ENCODE assay signal across 8 mouse cellular contexts in the genomic region with DNA sequence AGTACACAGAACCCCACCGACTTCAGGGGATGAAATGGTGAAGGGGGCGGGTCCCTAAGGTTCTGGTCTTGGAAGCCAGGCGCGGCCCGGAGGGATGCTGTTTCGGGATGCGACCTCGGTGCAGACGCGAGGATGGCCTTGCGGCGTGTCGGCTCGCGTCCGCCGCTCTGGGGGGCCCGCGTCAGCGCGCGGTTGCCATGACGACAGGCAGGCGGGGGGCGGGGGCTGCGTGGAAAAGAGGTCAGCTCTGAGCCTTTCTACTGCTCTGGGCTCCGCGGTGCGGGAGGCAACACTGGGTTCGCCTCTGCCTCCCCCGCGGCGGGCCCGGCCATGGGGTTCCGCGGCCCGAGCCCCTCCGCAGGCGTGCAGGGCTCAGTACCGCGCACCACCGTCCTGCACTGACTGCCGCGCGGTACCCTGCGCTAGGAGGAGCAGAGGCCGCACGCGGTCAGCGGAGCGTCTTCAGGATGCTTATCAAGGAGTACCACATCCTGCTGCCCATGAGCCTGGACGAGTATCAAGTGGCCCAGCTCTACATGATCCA. TPM values are rescaled to one million over a fixed set of nuclear protein-coding genes. Genes with fewer than 3 reads are reported as not detected.
DNase-seq lines count a peak whose midpoint lies in the region; ATAC-seq lines count a peak whose summit lies in the region.

No protein-coding gene starts in this region.

- H3K4me2 ChIP-seq in embryonic facial prominence, embryonic 13.5 days, result peak overlapping the region; percentile 93
- H3K4me2 ChIP-seq in hindbrain, embryonic 11.5 days (replicated peaks; ENCODE audit: low read depth, low read length), result peak overlapping the region; percentile 89
- peak overlapping the region; percentile 95 for H3K4me2 ChIP-seq in limb, embryonic 11.5 days (ENCODE audit: low read depth, severe bottlenecking)

- H3K27me3 ChIP-seq in embryonic facial prominence, embryonic 13.5 days, result peaks cover 44% of the 10 kb centered on the region
- peaks cover 23% of the 10 kb centered on the region for H3K27me3 ChIP-seq in hindbrain, embryonic 11.5 days (ENCODE audit: control insufficient read depth, insufficient read depth, low read length)
- H3K27me3 ChIP-seq in limb, embryonic 11.5 days (ENCODE audit: control insufficient read depth, insufficient read depth, low read length), result peaks cover 22% of the 10 kb centered on the region

- no peaks in the 10 kb centered on the region for H3K9me3 ChIP-seq in embryonic facial prominence, embryonic 13.5 days
- no peaks in the 10 kb centered on the region for H3K9me3 ChIP-seq in hindbrain, embryonic 11.5 days (ENCODE audit: control insufficient read depth, low read length)
- H3K9me3 ChIP-seq in limb, embryonic 11.5 days (ENCODE audit: control insufficient read depth, low read length), result no peaks in the 10 kb centered on the region

- no peaks in the 10 kb centered on the region for H3K36me3 ChIP-seq in embryonic facial prominence, embryonic 13.5 days
- H3K36me3 ChIP-seq in hindbrain, embryonic 11.5 days (ENCODE audit: control insufficient read depth, insufficient read depth, low read length), result no peaks in the 10 kb centered on the region
- H3K36me3 ChIP-seq in limb, embryonic 11.5 days (ENCODE audit: control insufficient read depth, insufficient read depth, low read length), result no peaks in the 10 kb centered on the region

- under 1% methylated on average over 52 of the region's 52 CpGs for WGBS in embryonic facial prominence, embryonic 13.5 days
- under 1% methylated on average over 52 of the region's 52 CpGs for WGBS in hindbrain, embryonic 11.5 days
- under 1% methylated on average over 52 of the region's 52 CpGs for WGBS in limb, embryonic 11.5 days

- H3K4me3 ChIP-seq in embryonic facial prominence, embryonic 13.5 days, result peak overlapping the region; percentile 51
- peak overlapping the region; percentile 46 for H3K4me3 ChIP-seq in hindbrain, embryonic 11.5 days (ENCODE audit: low read depth, low read length)
- peak overlapping the region; percentile 43 for H3K4me3 ChIP-seq in limb, embryonic 11.5 days (ENCODE audit: low read depth, low read length)

- H3K4me1 ChIP-seq in embryonic facial prominence, embryonic 13.5 days, result peaks cover 50% of the 10 kb centered on the region
- H3K4me1 ChIP-seq in hindbrain, embryonic 11.5 days (replicated peaks; ENCODE audit: control insufficient read depth, insufficient read depth, low read length), result peaks cover 14% of the 10 kb centered on the region
- peaks cover 28% of the 10 kb centered on the region for H3K4me1 ChIP-seq in limb, embryonic 11.5 days (ENCODE audit: control insufficient read depth, insufficient read depth, low read length)

- H3K27ac ChIP-seq in embryonic facial prominence, embryonic 13.5 days, result no peak overlapping the region
- H3K27ac ChIP-seq in hindbrain, embryonic 11.5 days (ENCODE audit: low read depth, low read length), result no peak overlapping the region
- H3K27ac ChIP-seq in limb, embryonic 11.5 days (replicated peaks; ENCODE audit: low read depth, low read length), result no peak overlapping the region

- H3K9ac ChIP-seq in embryonic facial prominence, embryonic 13.5 days, result peak overlapping the region; percentile 72
- H3K9ac ChIP-seq in hindbrain, embryonic 11.5 days (ENCODE audit: low read depth, low read length), result peak overlapping the region; percentile 48; the same call in 1 of the 2 replicates
- peak overlapping the region; percentile 17; the same call in 1 of the 2 replicates for H3K9ac ChIP-seq in limb, embryonic 11.5 days (ENCODE audit: low read length)

- ATAC-seq in CD4-positive, CD25-positive, alpha-beta regulatory T cell, adult 4 months, result no peak
- no peak for ATAC-seq in embryonic facial prominence, embryonic 13.5 days (ENCODE audit: insufficient number of reproducible peaks, insufficient read depth, low FRiP score, low TSS enrichment, low read depth)
- ATAC-seq in hindbrain, embryonic 11.5 days (ENCODE audit: low FRiP score), result peak; percentile 8; the same call in 1 of the 2 replicates
- ATAC-seq in limb, embryonic 11.5 days (ENCODE audit: insufficient number of reproducible peaks, low FRiP score, low TSS enrichment, low read depth), result no peak

- peak; percentile 69 for DNase-seq in CD4-positive, CD25-positive, alpha-beta regulatory T cell, adult 2 months (ENCODE audit: low read depth, low spot score)
- peak; percentile 49 for DNase-seq in R1 (ENCODE audit: low read depth, low spot score)
- peak; percentile 70 for DNase-seq in hindbrain, embryonic 11.5 days (ENCODE audit: low spot score)
- no peak for DNase-seq in limb, embryonic 11.5 days (ENCODE audit: low spot score)
- peak; percentile 39 to 51 for DNase-seq in natural killer cell, adult 2 months (ENCODE audit: low spot score in 2 of 2)
- peak; percentile 77 for DNase-seq in thymus, postnatal 0 days (ENCODE audit: low spot score)

RNA-seq across cellular contexts. Expression of gene Pitpnm1, which starts 1.0 kb away (rescaled TPM):
- 100 to 1,000 TPM in 1 of 2 experiments, 10 to 100 TPM in 1; 98.7 to 113 TPM for polyA plus RNA-seq in CD4-positive, CD25-positive, alpha-beta regulatory T cell, adult 4 months (2017; shearing (Covaris generic))
- polyA plus RNA-seq in embryonic facial prominence, embryonic 13.5 days (2015; fragmentation: Nextera tagmentation; extraction: Ambion mirVana), result 6.4 and 8.3 TPM in 2 replicates
- 12.2 and 15.4 TPM in 2 replicates for polyA plus RNA-seq in hindbrain, embryonic 11.5 days (2014; fragmentation: Nextera tagmentation; extraction: Ambion mirVana)
- 4.8 and 5.8 TPM in 2 replicates for polyA plus RNA-seq in limb, embryonic 11.5 days (2014; fragmentation: Nextera tagmentation; extraction: Ambion mirVana)
- polyA plus RNA-seq in thymus, postnatal 0 days (2015; fragmentation: Nextera tagmentation; extraction: Ambion mirVana), result 37.1 and 45.6 TPM in 2 replicates

RNA-seq across cellular contexts. Expression of gene Cdk2ap2, which starts 3.8 kb away (rescaled TPM):
- 100 to 1,000 TPM; 328 to 403 TPM for polyA plus RNA-seq in CD4-positive, CD25-positive, alpha-beta regulatory T cell, adult 4 months (2017; shearing (Covaris generic))
- 55.6 and 62.3 TPM in 2 replicates for polyA plus RNA-seq in embryonic facial prominence, embryonic 13.5 days (2015; fragmentation: Nextera tagmentation; extraction: Ambion mirVana)
- polyA plus RNA-seq in hindbrain, embryonic 11.5 days (2014; fragmentation: Nextera tagmentation; extraction: Ambion mirVana), result 74.4 and 84.3 TPM in 2 replicates
- polyA plus RNA-seq in limb, embryonic 11.5 days (2014; fragmentation: Nextera tagmentation; extraction: Ambion mirVana), result 77.5 and 81.6 TPM in 2 replicates
- polyA plus RNA-seq in thymus, postnatal 0 days (2015; fragmentation: Nextera tagmentation; extraction: Ambion mirVana), result 179 and 208 TPM in 2 replicates

RNA-seq across cellular contexts. Expression of gene Cabp2, which starts 19.4 kb away (rescaled TPM):
- polyA plus RNA-seq in CD4-positive, CD25-positive, alpha-beta regulatory T cell, adult 4 months (2017; shearing (Covaris generic)), result not detected
- not detected in 2 replicates for polyA plus RNA-seq in embryonic facial prominence, embryonic 13.5 days (2015; fragmentation: Nextera tagmentation; extraction: Ambion mirVana)
- not detected in 2 replicates for polyA plus RNA-seq in hindbrain, embryonic 11.5 days (2014; fragmentation: Nextera tagmentation; extraction: Ambion mirVana)
- not detected in 2 replicates for polyA plus RNA-seq in limb, embryonic 11.5 days (2014; fragmentation: Nextera tagmentation; extraction: Ambion mirVana)
- 0.42 TPM in 1 of 2 replicates, not detected in the other for polyA plus RNA-seq in thymus, postnatal 0 days (2015; fragmentation: Nextera tagmentation; extraction: Ambion mirVana)

RNA-seq across cellular contexts. Expression of gene Aip, which starts 24.9 kb away (rescaled TPM):
- 100 to 1,000 TPM; 179 to 208 TPM for polyA plus RNA-seq in CD4-positive, CD25-positive, alpha-beta regulatory T cell, adult 4 months (2017; shearing (Covaris generic))
- polyA plus RNA-seq in embryonic facial prominence, embryonic 13.5 days (2015; fragmentation: Nextera tagmentation; extraction: Ambion mirVana), result 97.6 and 107 TPM in 2 replicates
- polyA plus RNA-seq in hindbrain, embryonic 11.5 days (2014; fragmentation: Nextera tagmentation; extraction: Ambion mirVana), result 65.7 and 67.4 TPM in 2 replicates
- 91.2 and 93.7 TPM in 2 replicates for polyA plus RNA-seq in limb, embryonic 11.5 days (2014; fragmentation: Nextera tagmentation; extraction: Ambion mirVana)
- 114 TPM in 2 replicates for polyA plus RNA-seq in thymus, postnatal 0 days (2015; fragmentation: Nextera tagmentation; extraction: Ambion mirVana)

RNA-seq across cellular contexts. Expression of gene Gpr152, which starts 38.8 kb away (rescaled TPM):
- under 1 TPM in 1 of 2 experiments, not detected in 1; 0.29 TPM for polyA plus RNA-seq in CD4-positive, CD25-positive, alpha-beta regulatory T cell, adult 4 months (2017; shearing (Covaris generic))
- not detected in 2 replicates for polyA plus RNA-seq in embryonic facial prominence, embryonic 13.5 days (2015; fragmentation: Nextera tagmentation; extraction: Ambion mirVana)
- polyA plus RNA-seq in hindbrain, embryonic 11.5 days (2014; fragmentation: Nextera tagmentation; extraction: Ambion mirVana), result not detected in 2 replicates
- not detected in 2 replicates for polyA plus RNA-seq in limb, embryonic 11.5 days (2014; fragmentation: Nextera tagmentation; extraction: Ambion mirVana)
- polyA plus RNA-seq in thymus, postnatal 0 days (2015; fragmentation: Nextera tagmentation; extraction: Ambion mirVana), result 0.03 TPM in 1 of 2 replicates, not detected in the other

Comparison
In these comparisons a context has a peak if more than half of its experiments do, and no peak if none do; other contexts are left out.
1. H3K9ac ChIP-seq: peak in every context shown above with its lines; median percentile 72 in embryonic facial prominence, embryonic 13.5 days; 48 in hindbrain, embryonic 11.5 days; 17 in limb, embryonic 11.5 days.